In the genomic region with DNA sequence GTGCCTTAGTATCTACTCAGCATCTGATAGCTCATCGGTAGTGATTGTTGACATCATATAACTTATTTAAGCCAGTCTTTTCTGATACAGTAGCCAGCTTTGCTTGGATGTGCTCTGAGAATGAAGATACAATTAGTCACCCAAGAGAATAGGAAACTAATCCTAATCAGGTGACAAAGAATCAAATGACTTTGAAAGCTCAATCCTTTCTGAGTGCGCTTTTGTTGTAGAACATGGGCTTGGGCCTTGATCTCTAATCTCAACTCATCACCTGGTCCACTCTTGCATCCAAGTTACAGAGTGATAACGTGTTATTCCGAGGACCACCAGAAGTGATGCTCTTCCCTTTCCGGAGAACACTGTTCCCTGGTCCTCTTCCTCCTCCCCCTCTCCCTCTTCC, we compare ENCODE assay signal across 30 mouse cellular contexts.
"Had no signal": no experiment of that assay in that cellular context is flagged by ENCODE, and none has a peak within 500 bp of the region (broad histone marks: within the 10 kb centered on the region; RNA-seq: fewer than 3 reads in every experiment).

No protein-coding gene starts in this region.

- H3K9me3 ChIP-seq: limb, embryonic 12.5 days; limb, embryonic 13.5 days; liver, embryonic 12.5 days; liver, embryonic 13.5 days; liver, embryonic 15.5 days; lung, embryonic 15.5 days; megakaryocyte, embryonic 14.5 days; midbrain, embryonic 10.5 days; midbrain, embryonic 12.5 days; midbrain, embryonic 13.5 days; midbrain, embryonic 15.5 days; neural tube, embryonic 12.5 days had no signal

- H3K9ac ChIP-seq: limb, embryonic 12.5 days; limb, embryonic 13.5 days; liver, embryonic 12.5 days; liver, embryonic 13.5 days; liver, embryonic 14.5 days; liver, embryonic 15.5 days; liver, postnatal 0 days; lung, embryonic 14.5 days; lung, embryonic 15.5 days; midbrain, embryonic 12.5 days; midbrain, embryonic 13.5 days; midbrain, embryonic 15.5 days; neural tube, embryonic 12.5 days had no signal

- H3K4me3 ChIP-seq: limb, embryonic 12.5 days; limb, embryonic 13.5 days; liver, embryonic 12.5 days; liver, embryonic 13.5 days; liver, embryonic 15.5 days; lung, embryonic 15.5 days; megakaryocyte, embryonic 14.5 days; midbrain, embryonic 10.5 days; midbrain, embryonic 12.5 days; midbrain, embryonic 13.5 days; midbrain, embryonic 15.5 days; myocyte; neural tube, embryonic 12.5 days had no signal

- DNase-seq: left cerebral cortex, postnatal 4 days; liver; liver, embryonic 13.5 days; liver, postnatal 0 days; lung, adult 18-20 months; lung, adult 2 months; lung, embryonic 14.5 days; lung, postnatal 10 days; lung, postnatal 14 days; lung, postnatal 36 days; lung, postnatal 4 days; midbrain, embryonic 14.5 days had no signal

- H3K36me3 ChIP-seq: limb, embryonic 12.5 days; limb, embryonic 13.5 days; liver, embryonic 12.5 days; liver, embryonic 13.5 days; liver, embryonic 15.5 days; lung, embryonic 15.5 days; midbrain, embryonic 10.5 days; midbrain, embryonic 12.5 days; midbrain, embryonic 13.5 days; midbrain, embryonic 15.5 days; neural tube, embryonic 12.5 days had no signal

- ATAC-seq: liver, embryonic 12.5 days; liver, postnatal 0 days; lung, postnatal 0 days; midbrain, embryonic 13.5 days; midbrain, embryonic 15.5 days; midbrain, embryonic 16.5 days had no signal

- H3K4me2 ChIP-seq: limb, embryonic 12.5 days; limb, embryonic 13.5 days; liver, embryonic 11.5 days; liver, embryonic 12.5 days; liver, embryonic 13.5 days; liver, embryonic 15.5 days; lung, embryonic 14.5 days; lung, embryonic 15.5 days; midbrain, embryonic 11.5 days; midbrain, embryonic 12.5 days; midbrain, embryonic 13.5 days; midbrain, embryonic 15.5 days; neural tube, embryonic 12.5 days had no signal

- H3K27me3 ChIP-seq: limb, embryonic 12.5 days; limb, embryonic 13.5 days; liver, embryonic 12.5 days; liver, embryonic 13.5 days; liver, embryonic 15.5 days; lung, embryonic 15.5 days; midbrain, embryonic 12.5 days; midbrain, embryonic 13.5 days; midbrain, embryonic 15.5 days; neural tube, embryonic 12.5 days had no signal

- H3K27ac ChIP-seq: limb, embryonic 12.5 days; limb, embryonic 13.5 days; liver, embryonic 12.5 days; liver, embryonic 13.5 days; liver, embryonic 14.5 days; liver, embryonic 15.5 days; lung, embryonic 15.5 days; macrophage; midbrain, embryonic 10.5 days; midbrain, embryonic 12.5 days; midbrain, embryonic 13.5 days; midbrain, embryonic 15.5 days; neural tube, embryonic 12.5 days had no signal

- H3K4me1 ChIP-seq: liver, embryonic 12.5 days; liver, embryonic 13.5 days; liver, embryonic 15.5 days; lung, embryonic 15.5 days; megakaryocyte, embryonic 14.5 days; midbrain, embryonic 12.5 days; midbrain, embryonic 13.5 days; midbrain, embryonic 15.5 days; neural tube, embryonic 12.5 days had no signal
